Mouse (Mus musculus) v-Abl transformed pro-B cells (cell line): ENCODE data around the gene Lhfpl5.

ENCODE experiments used
- in situ Hi-C, 2 experiments: fragments of 400-800 bp; cut with MboI; formaldehyde crosslinking; loops; one replicate each; pipeline ENCODE4 v1.15.1; 2025; ENCODE audit not compliant: unreplicated experiment in 2 of 2

The Lhfpl5 gene

GRCm38 (mm10) chr17:28565181-28565580 is 10.3 kb upstream of the Lhfpl5 start:
- in situ Hi-C loops: no loop called here

- in situ Hi-C loops: no loop called here
Observed at GRCm38 (mm10) chr17:28567541-28567940, 7.9 kb upstream of the Lhfpl5 start.

GRCm38 (mm10) chr17:28571868-28572267 is 3.6 kb upstream of the Lhfpl5 start:
- in situ Hi-C loops: no loop called here

- in situ Hi-C loops: no loop called here
Observed at GRCm38 (mm10) chr17:28572521-28572920, 2.9 kb upstream of the Lhfpl5 start.

DNA sequence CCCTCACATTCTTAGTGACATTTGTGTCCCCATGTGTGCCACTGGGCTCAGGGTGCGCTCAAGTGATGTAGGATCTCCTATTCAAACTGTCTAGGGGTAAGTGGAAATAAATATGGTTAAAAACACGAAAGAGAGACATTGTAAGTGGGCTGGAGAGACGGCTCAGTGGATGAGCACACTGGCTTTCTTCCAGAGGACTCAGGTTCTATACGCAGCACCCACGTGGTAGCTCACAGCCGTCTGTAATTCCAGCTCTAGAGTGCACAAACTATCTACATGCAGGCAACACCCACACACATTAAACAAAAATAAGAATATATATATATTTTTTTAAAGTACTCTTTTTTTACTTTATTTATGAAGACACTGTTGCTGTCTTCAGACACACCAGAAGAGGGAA is 2.5 kb upstream of the Lhfpl5 start:
- in situ Hi-C loops: no loop called here

GRCm38 (mm10) chr17:28580396-28580795 is 5.0 kb downstream of the Lhfpl5 start:
- in situ Hi-C loops: no loop called here

DNA sequence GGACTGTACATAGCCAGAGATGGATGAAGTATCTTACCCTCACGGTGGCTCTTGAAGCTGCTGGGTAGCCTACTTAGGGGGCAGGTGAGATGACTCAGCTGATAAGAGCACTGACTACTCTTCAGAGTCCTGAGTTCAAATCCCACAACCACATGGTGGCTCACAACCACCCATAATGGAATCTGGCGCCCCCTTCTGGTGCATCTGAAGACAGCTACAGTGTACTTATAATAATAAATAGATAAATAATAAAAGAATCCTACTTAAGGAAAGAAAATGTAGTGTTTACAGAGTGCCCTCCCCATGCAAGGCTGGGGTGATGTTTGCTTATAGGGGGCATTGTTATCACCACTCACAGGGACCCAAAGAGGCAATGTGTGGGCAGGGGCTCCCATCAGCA is 5.6 kb downstream of the Lhfpl5 start:
- in situ Hi-C loops: no loop called here

- in situ Hi-C loops: no loop called here
Observed at GRCm38 (mm10) chr17:28586509-28586908, 11.1 kb downstream of the Lhfpl5 start.

DNA sequence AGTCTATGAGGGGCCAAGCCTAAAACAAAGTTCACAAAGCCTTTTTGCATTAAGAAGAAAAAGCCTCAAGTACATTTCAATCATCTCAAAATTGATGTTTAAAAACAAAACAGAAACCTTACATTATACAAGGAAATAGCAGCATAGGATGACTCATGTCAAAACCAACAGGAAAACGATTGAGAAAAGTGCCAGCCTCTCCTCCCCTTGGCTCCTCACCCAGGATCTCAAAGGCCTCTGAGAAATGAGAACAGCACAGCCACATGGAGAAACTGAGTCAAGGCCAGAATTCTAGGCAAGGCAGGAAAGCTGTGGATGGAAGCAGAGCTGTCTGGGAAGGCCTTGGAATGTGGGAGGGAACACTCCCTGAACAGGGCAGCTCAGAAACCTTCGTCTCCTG is 13.2 kb downstream of the Lhfpl5 start:
- in situ Hi-C loops: no loop called here

DNA sequence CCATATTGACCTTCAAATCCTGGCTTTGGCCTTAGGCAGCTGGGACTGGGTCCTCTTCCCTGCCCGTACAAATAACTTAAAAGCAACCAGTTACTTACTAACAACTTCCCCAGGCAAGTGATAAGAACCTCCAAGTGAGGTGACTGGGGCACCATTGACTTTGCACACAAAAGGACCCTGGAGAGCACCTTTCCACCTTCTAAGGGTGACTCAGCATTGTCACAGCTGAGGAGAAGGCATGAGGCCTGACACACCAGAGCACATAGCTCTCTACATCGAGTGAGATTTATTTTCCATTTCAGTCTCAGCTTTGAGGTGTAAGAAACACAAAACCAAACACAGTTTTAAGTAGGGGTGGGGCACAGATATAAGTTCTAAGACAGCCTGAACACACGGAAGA is 15.2 kb downstream of the Lhfpl5 start:
- in situ Hi-C loops: loop anchor here in 1 of 2 experiments (5.0 kb wide), 1 partner anchor 57 kb away; no protein-coding TSS in a partner anchor

DNA sequence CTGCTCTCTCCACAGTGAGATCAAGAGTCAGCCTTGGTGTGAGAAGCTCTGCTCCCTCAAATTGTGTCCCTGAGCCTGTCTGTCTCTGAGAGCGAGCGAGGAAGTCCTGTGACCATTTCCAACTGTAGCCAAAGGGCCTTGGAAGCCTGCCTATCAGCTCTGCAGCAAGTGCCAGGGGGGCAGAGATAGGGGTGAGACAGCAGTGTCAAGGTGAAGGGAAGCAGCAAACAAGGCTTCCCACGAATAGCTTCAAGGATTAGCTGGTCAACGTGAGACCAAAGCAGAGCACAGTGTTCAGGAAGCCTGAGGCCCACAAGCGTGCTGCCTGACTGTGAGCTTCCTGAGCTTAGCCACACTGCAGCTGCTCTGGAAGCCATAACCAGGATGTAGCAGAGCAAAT is 16.0 kb downstream of the Lhfpl5 start:
- in situ Hi-C loops: loop anchor here in 1 of 2 experiments (5.0 kb wide), 1 partner anchor 56 kb away; no protein-coding TSS in a partner anchor

DNA sequence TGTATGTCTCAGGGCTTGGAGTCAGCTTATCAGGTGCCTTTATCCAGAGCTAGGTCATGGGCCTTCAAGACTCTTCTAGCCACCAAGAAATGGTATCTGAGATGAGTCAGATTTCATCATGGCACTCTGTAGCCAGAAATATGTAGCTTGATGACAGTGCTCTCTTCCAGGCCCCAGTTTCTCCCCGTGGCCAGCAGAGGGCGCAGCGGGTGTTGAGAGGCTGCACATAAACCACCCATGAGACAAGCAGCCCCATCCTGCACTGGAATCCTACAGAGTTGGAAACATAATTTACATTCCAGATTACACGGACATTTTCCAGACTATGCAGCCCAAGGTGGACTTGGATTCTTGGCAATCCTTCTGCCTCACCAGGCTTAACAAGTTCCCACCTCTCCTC is 17.6 kb downstream of the Lhfpl5 start:
- in situ Hi-C loops: loop anchor here in 1 of 2 experiments (5.0 kb wide), 1 partner anchor 54 kb away; no protein-coding TSS in a partner anchor

DNA sequence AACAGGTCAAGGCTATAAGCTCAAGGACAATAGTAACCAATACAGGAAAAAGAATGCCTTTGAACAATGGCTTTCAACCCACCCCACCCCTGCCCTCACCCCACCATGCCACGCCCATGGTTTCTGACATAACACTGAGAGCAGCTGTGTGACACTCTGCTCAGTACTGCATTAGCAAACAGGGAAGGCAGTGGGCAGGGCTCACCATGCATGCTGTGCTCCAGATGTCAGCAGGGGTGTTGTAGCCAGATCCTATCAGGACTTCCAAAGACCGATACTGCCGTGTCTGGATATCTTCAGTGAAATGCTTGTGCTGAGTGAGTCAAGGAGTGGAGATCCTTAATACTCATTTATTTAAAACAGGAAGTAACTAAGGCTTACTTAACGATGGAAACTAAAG is 18.5 kb downstream of the Lhfpl5 start:
- in situ Hi-C loops: loop anchor here in 1 of 2 experiments (5.0 kb wide), 1 partner anchor 53 kb away; no protein-coding TSS in a partner anchor

- in situ Hi-C loops: no loop called here
Observed at GRCm38 (mm10) chr17:28600780-28601179, 25.3 kb downstream of the Lhfpl5 start.

DNA sequence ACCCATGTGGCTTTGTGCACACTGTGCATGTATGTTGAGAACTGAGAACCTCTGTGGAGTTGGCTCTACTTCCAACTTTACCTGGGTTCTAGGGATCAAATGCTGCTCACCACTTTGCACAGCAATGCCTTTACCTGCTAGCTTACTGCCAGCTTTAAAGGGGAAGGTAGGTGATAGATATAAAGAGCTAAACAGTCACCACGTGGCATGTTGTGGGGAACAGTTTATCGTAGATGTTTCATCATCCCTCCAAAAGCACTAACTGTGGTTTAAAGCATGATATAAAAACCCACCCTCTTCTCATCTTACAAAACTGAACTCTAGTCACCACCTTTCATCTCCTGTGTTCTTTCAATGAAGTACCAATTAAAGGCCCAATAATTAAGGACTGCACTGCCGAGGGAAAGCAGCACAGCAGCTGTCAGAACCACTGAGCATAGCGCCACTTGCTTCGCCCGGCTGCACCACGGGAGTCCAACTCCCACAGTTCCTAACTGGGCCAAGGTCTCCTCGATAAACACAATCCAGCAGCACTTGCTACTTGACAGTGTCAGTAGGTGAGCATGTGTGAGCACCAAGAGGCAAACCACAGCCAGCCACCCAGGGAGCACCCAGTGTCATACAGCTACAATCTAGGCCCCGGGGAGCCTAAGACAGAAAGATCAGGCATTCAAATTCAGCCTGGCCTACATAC is 26.3 kb downstream of the Lhfpl5 start:
- in situ Hi-C loops: no loop called here

GRCm38 (mm10) chr17:28609543-28609942 is 34.1 kb downstream of the Lhfpl5 start:
- in situ Hi-C loops: no loop called here

DNA sequence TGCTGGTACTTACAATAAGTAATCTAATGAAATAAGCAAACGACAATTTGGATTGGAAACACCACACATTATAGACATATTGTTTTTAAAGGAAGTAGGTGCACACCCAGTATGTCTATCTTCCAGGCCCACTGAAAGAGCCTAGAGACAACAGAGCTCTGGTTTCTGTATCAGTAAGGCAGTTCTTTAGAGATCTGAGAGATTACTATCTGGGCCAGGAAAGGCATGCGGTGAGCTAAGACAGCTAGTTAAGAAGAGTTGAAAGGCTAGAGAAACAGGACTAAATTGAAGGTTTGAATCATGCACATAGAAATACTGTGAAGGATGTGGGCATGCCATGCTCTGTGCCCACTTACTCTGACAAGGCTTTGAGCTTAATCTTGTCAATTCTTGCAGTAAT is 37.2 kb downstream of the Lhfpl5 start:
- in situ Hi-C loops: no loop called here

- in situ Hi-C loops: no loop called here
Observed at GRCm38 (mm10) chr17:28613096-28613495, 37.7 kb downstream of the Lhfpl5 start.

GRCm38 (mm10) chr17:28615332-28615731 is 39.9 kb downstream of the Lhfpl5 start:
- in situ Hi-C loops: no loop called here

DNA sequence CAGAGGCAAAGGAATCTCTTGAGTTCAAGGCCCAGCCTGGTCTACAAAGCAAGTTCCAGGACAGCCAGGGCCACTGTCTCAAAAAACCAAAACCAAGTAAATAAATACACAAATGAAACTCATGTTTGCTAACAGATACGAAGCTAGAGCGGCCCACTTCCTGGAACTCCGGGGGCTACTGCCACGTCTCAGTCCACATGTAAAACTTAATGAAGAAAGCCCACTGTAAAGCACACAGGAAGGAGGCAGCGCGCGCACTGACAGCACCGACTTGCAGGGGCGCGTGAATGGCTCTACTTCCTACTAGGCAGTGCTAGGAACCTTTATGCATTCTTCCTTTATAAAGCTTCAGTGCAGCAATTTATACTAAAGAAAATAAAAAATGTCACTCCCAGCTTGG is 42.2 kb downstream of the Lhfpl5 start:
- in situ Hi-C loops: no loop called here

DNA sequence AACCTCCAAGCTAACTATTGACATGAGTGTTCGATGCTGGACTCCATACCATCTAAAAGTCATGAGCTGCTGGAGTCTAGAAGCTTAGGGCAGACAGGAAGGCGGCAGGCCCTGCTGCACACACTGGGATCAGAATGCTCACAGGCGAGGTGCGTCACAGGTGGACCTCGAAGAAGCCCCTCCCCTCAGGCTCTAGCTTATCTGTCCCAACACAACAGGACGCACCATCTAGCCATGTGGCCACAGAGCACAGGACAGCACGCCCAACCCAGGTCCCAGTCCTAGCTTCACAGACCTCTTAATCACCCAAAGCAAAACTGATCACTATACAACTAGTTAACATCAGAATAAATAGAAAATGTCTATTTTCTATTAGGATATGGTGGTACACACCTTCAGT is 42.7 kb downstream of the Lhfpl5 start:
- in situ Hi-C loops: no loop called here

GRCm38 (mm10) chr17:28618775-28619174 is 43.3 kb downstream of the Lhfpl5 start:
- in situ Hi-C loops: no loop called here
